Mouse (Mus musculus): Measurements from ENCODE around the gene Dctn2.

Gene Dctn2

GRCm38 (mm10) chr10:127263631-127264030 lies 2.5 kb upstream of the Dctn2 start:
- no peak for DNase-seq (ENCODE audit: low read depth, low spot score)

GRCm38 (mm10) chr10:127264336-127264735 lies 1.8 kb upstream of the Dctn2 start:
- DNase-seq (ENCODE audit: low read depth, low spot score), result no peak

- DNase-seq (ENCODE audit: low read depth, low spot score), result no peak
Measured at GRCm38 (mm10) chr10:127264971-127265370, 1.2 kb upstream of the Dctn2 start.

GRCm38 (mm10) chr10:127265727-127266111 lies 449 bp upstream of the Dctn2 start:
- DNase-seq (ENCODE audit: low read depth, low spot score), result peak; percentile 68

- no peak for DNase-seq (ENCODE audit: low read depth, low spot score)
Measured at GRCm38 (mm10) chr10:127267318-127267717, 1.1 kb downstream of the Dctn2 start.

- no peak for DNase-seq (ENCODE audit: low read depth, low spot score)
Measured at GRCm38 (mm10) chr10:127268401-127268800, 2.2 kb downstream of the Dctn2 start.

GRCm38 (mm10) chr10:127269036-127269435 lies 2.9 kb downstream of the Dctn2 start:
- no peak for DNase-seq (ENCODE audit: low read depth, low spot score)

- no peak for DNase-seq (ENCODE audit: low read depth, low spot score)
Measured at GRCm38 (mm10) chr10:127269884-127270283, 3.7 kb downstream of the Dctn2 start.

- DNase-seq (ENCODE audit: low read depth, low spot score), result no peak
Measured at GRCm38 (mm10) chr10:127272371-127272770, 6.2 kb downstream of the Dctn2 start.

- no peak for DNase-seq (ENCODE audit: low read depth, low spot score)
Measured at GRCm38 (mm10) chr10:127274261-127275022, 8.3 kb downstream of the Dctn2 start.

GRCm38 (mm10) chr10:127279730-127280129 lies 13.6 kb downstream of the Dctn2 start:
- peak; percentile 16 for DNase-seq (ENCODE audit: low read depth, low spot score)

GRCm38 (mm10) chr10:127281316-127281715 lies 15.1 kb downstream of the Dctn2 start:
- DNase-seq (ENCODE audit: low read depth, low spot score), result no peak

GRCm38 (mm10) chr10:127282620-127283215 lies 16.6 kb downstream of the Dctn2 start:
- DNase-seq (ENCODE audit: low read depth, low spot score), result no peak

GRCm38 (mm10) chr10:127284105-127284622 lies 18.0 kb downstream of the Dctn2 start:
- DNase-seq (ENCODE audit: low read depth, low spot score), result no peak

GRCm38 (mm10) chr10:127284724-127285500 lies 18.7 kb downstream of the Dctn2 start:
- no peak for DNase-seq (ENCODE audit: low read depth, low spot score)

- DNase-seq (ENCODE audit: low read depth, low spot score), result no peak
Measured at GRCm38 (mm10) chr10:127285644-127286043, 19.5 kb downstream of the Dctn2 start.

GRCm38 (mm10) chr10:127286194-127286593 lies 20.0 kb downstream of the Dctn2 start:
- no peak for DNase-seq (ENCODE audit: low read depth, low spot score)

GRCm38 (mm10) chr10:127286730-127287129 lies 20.6 kb downstream of the Dctn2 start:
- no peak for DNase-seq (ENCODE audit: low read depth, low spot score)

GRCm38 (mm10) chr10:127287271-127287935 lies 21.2 kb downstream of the Dctn2 start:
- no peak for DNase-seq (ENCODE audit: low read depth, low spot score)

- no peak for DNase-seq (ENCODE audit: low read depth, low spot score)
Measured at GRCm38 (mm10) chr10:127287936-127288293, 21.7 kb downstream of the Dctn2 start.

- no peak for DNase-seq (ENCODE audit: low read depth, low spot score)
Measured at GRCm38 (mm10) chr10:127288328-127288799, 22.2 kb downstream of the Dctn2 start.
